Mouse (Mus musculus) intestine, embryonic 15.5 days (tissue): ENCODE data around the gene Hist1h3f. TPM values are rescaled to one million over a fixed set of nuclear protein-coding genes. Genes with fewer than 3 reads are reported as not detected.
"Not testable (repeated sequence)": the region's sequence is repeated elsewhere in the genome, so short reads cannot be mapped to it uniquely, and the experiment has no call there.

Experiments
- ATAC-seq: fragments of 200-750 bp; cut with Nextera tagmentation; 2 replicates; pipeline ENCODE4 v1.8.0; 2017; ENCODE audit warnings: moderate TSS enrichment, moderate library complexity
- H3K27ac ChIP-seq: fragments of 300-500 bp; sonication (generic); 2 replicates; pipeline ENCODE4 v1.5.1; 2015; ENCODE audit warnings: mild to moderate bottlenecking, inconsistent platforms
- H3K27me3 ChIP-seq: fragments of 300-500 bp; sonication (generic); replicated peaks from 2 replicates; pipeline ENCODE4 v1.6.1; 2015; ENCODE audit warnings: inconsistent platforms
- H3K36me3 ChIP-seq: fragments of 300-500 bp; sonication (generic); 2 replicates; pipeline ENCODE4 v1.6.1; 2015; ENCODE audit warnings: inconsistent platforms
- H3K4me1 ChIP-seq: fragments of 300-500 bp; sonication (generic); replicated peaks from 2 replicates; pipeline ENCODE4 v1.6.1; 2015; ENCODE audit warnings: inconsistent platforms
- H3K4me2 ChIP-seq: fragments of 300-500 bp; sonication (generic); replicated peaks from 2 replicates; pipeline ENCODE4 v1.6.1; 2015; ENCODE audit warnings: mild to moderate bottlenecking, inconsistent platforms
- H3K4me3 ChIP-seq: fragments of 300-500 bp; sonication (generic); replicated peaks from 2 replicates; pipeline ENCODE4 v1.5.1; 2015; ENCODE audit warnings: inconsistent platforms
- H3K9ac ChIP-seq: fragments of 300-500 bp; sonication (generic); 2 replicates; pipeline ENCODE4 v1.6.1; 2015; ENCODE audit warnings: inconsistent platforms
- H3K9me3 ChIP-seq: fragments of 300-500 bp; sonication (generic); 2 replicates; pipeline ENCODE4 v1.6.1; 2016; ENCODE audit warnings: inconsistent platforms
- WGBS: fragments of 180-500 bp; shearing (Covaris S2); methylation state at CpG from one replicate; pipeline ENCODE4 v1.1.7; 2015; 5-methylcytosine and 5-hydroxymethylcytosine counted together
- polyA plus RNA-seq: library from polyadenylated mRNA; unstranded; fragments of >200 nt; fragmentation: Nextera tagmentation; extraction: Ambion mirVana; gene quantifications from 2 replicates; pipeline ENCODE4 v1.2.1, GENCODE M21; 2015

The Hist1h3f gene
- polyA plus RNA-seq, 1 experiment from 2014 or later = 0.97 TPM

DNA sequence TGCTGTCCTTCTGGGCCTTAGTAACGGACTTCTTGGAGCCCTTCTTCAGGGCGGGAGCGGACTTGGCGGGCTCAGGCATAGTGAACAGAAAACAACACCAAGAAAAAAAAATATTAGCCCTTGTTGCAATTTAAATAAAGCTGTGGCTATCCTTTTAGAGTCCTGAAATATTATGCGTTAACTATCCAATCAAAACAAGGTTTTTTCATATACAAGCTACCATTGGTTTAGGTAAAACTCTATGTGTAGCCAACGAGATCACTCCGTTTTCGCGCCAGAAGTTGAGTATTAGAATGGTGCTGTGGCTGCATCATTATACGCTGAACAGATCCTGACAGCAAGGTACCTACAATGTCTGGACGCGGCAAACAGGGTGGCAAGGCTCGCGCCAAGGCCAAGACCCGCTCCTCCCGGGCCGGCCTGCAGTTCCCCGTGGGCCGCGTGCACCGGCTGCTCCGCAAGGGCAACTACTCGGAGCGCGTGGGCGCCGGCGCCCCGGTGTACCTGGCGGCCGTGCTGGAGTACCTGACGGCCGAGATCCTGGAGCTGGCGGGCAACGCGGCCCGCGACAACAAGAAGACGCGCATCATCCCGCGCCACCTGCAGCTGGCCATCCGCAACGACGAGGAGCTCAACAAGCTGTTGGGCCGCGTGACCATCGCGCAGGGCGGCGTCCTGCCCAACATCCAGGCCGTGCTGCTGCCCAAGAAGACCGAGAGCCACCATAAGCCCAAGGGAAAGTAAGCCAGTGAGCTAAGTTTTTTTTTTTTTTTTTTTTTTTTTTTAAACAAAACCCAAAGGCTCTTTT lies 10.1 kb upstream of the Hist1h3f start, which contains the start of gene Hist1h2af:
Gene Hist1h2af (plus strand): TSS at position 347 of the 808 bp plus-strand sequence.
- Histone ChIP-seq H3K4me1 (peaks cover 15% of the 10 kb centered on the region), H3K4me3 (peak within 1 kb of the TSS; percentile 50), H3K27ac (peak within 1 kb of the TSS; percentile 93), H3K9ac (peak within 1 kb of the TSS; percentile 41), H3K4me2 (peak within 1 kb of the TSS; percentile 69)
- under 1% methylated on average over 27 of the region's 53 CpGs for WGBS
- not testable (repeated sequence) for H3K9me3 ChIP-seq, H3K27me3 ChIP-seq, H3K36me3 ChIP-seq
- ATAC-seq = peak; percentile 57

- Histone ChIP-seq H3K4me1 (peaks cover 15% of the 10 kb centered on the region), H3K4me3 (peak overlapping the region; percentile 50), H3K9ac (peak overlapping the region; percentile 31), H3K4me2 (peak overlapping the region; percentile 69), H3K27me3 (no peaks in the 10 kb centered on the region), H3K36me3 (no peaks in the 10 kb centered on the region), H3K9me3 (no peaks in the 10 kb centered on the region), H3K27ac (peak overlapping the region; percentile 93)
- peak; percentile 32 for ATAC-seq
- WGBS = under 1% methylated on average over 15 of the region's 15 CpGs
These were observed 9.3 kb upstream of the Hist1h3f start for GRCm38 (mm10) chr13:23534368-23535131.

DNA sequence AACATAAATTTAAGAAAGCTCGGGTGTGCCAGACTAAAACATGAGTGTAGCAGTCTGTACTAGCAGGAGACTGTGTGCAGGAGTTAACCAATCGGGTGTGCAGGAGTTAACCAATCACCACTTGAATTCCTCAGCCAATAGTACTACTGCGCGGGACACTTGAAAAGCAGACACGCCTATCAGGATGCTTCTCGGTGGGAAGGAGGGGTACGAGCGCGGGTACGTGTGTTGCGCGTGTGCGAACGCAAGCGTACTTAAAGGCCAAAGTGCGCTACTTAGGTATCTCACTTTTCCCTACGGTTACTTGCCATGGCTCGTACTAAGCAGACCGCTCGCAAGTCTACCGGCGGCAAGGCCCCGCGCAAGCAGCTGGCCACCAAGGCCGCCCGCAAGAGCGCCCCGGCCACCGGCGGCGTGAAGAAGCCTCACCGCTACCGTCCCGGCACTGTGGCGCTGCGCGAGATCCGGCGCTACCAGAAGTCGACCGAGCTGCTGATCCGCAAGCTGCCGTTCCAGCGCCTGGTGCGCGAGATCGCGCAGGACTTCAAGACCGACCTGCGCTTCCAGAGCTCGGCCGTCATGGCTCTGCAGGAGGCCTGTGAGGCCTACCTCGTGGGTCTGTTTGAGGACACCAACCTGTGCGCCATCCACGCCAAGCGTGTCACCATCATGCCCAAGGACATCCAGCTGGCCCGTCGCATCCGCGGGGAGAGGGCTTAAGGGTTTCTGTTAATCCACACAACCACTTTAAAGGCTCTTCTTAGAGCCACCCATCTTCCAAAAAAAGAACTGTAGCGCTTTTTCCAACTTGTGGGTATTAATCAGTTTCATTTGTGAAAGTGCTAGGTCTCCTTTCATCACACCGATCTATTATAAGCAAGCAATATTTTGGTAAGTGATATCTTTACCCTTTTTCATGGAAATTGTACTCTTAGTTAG lies 8.4 kb upstream of the Hist1h3f start, which contains the start of gene Hist1h3g:
Gene Hist1h3g (plus strand): TSS at position 286 of the 939 bp plus-strand sequence.
- under 1% methylated on average over 49 of the region's 62 CpGs for WGBS
- H3K4me2 ChIP-seq = peak within 1 kb of the TSS; percentile 69
- ATAC-seq = peak; percentile 90

DNA sequence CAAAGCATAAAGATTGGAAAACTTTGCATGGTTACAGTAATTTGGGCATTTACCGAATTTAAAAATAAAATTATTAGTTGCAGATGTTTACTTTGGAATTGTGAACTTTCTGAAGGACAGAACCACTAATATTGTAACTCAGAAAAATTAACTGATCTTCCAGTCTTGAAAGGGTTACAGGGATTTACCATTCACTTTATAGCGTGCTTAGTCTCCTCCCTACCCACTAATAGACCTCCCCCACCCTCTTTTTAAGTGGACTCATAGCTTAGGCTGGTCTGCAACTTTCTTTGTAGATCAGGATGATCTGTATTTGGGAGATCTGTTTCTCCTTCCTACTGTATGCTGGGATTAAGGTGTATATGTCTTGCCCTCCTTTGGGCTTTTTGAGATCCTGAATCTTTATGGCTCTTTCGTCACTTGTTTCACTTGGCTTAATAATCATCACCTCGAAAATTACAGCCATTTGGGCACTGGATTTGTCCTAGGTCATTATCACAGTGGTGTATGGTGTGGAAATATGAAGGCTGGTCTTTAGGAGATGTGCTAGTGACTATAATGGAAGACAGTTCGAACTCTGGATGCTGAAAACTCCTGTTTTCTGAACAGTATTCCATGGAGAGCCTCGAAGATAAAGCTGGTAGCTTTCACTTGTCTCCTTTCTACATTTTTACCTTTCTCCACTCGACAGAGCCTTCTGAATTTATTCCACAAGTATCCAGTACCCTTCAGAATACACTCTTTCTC lies 7.6 kb upstream of the Hist1h3f start:
- Histone ChIP-seq H3K27me3 (no peaks in the 10 kb centered on the region), H3K27ac (peak overlapping the region; percentile 27), H3K9ac (peak overlapping the region; percentile 42), H3K36me3 (no peaks in the 10 kb centered on the region), H3K4me2 (peak overlapping the region; percentile 69), H3K4me1 (peaks cover 17% of the 10 kb centered on the region), H3K4me3 (peak overlapping the region; percentile 50), H3K9me3 (no peaks in the 10 kb centered on the region)
- ATAC-seq = no peak
- WGBS = 14% methylated on average over 7 of the region's 7 CpGs

More for the DNA sequence above, 8.4 kb upstream of the Hist1h3f start, which contains the start of gene Hist1h3g:
- H3K4me3 ChIP-seq = peak within 1 kb of the TSS; percentile 50
- peak within 1 kb of the TSS; percentile 53 for H3K9ac ChIP-seq
- peak within 1 kb of the TSS; percentile 93 for H3K27ac ChIP-seq
- H3K4me1 ChIP-seq = peaks cover 15% of the 10 kb centered on the region
- not testable (repeated sequence) for H3K27me3 ChIP-seq, H3K36me3 ChIP-seq, H3K9me3 ChIP-seq

DNA sequence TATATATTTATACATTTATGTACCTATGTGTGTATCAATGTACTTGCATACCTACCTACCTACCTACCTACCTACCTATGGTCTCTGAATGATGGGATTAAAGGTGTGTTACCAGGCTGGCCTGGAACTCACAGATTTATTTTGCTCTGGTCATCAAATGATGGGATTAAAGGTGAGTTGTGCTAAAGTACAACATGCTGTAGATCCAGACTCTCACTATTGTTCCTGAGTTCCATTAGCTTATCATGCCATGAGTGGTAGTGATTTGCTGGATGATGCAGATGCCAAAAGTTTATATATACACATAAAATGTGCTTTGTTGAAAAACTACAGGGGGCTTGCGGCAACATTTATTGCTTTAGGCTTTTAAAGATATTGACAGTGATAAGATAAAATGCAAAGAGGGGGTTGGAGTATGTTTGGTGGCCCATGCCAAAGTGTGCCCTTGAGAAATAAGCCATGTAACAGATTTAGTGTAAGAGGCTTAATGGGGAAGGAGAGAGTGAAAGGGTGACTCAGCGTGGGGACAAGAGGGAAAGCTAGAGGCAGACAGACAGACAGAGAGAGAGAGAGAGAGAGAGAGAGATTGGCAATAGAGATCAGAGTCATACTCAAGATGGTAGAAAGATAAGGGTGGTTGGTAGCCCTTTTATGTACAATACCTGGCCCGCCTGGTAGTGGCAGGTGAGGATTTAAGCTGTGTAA lies 6.7 kb upstream of the Hist1h3f start:
- no peak for ATAC-seq
- H3K27me3 ChIP-seq = no peaks in the 10 kb centered on the region
- peak overlapping the region; percentile 69; the same call in 1 of the 2 replicates for H3K4me2 ChIP-seq
- no peak overlapping the region for H3K9ac ChIP-seq
- peaks cover 16% of the 10 kb centered on the region for H3K4me1 ChIP-seq
- no peaks in the 10 kb centered on the region for H3K9me3 ChIP-seq
- H3K36me3 ChIP-seq = no peaks in the 10 kb centered on the region
- no peak overlapping the region for H3K4me3 ChIP-seq
- 69% methylated on average over 3 of the region's 3 CpGs for WGBS
- no peak overlapping the region for H3K27ac ChIP-seq

DNA sequence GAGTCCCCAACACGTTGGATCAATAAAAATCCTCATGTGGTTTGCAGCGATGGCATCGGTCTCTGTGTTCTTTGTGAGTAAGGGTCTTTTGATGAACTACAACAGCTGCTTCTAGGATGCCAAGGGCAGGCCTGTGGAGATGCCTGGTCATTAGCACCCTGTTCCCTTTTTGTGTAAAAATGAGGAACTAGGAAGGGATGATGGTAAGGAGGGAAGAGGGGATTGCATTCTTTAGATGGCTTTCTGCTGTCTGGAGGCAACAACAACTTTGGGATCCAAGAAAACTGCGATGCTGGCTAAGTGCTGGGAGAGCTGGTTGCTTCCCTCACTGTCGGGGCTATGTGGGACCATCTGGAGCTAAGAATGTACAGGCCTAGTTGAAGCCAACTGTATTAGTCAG lies 5.6 kb upstream of the Hist1h3f start:
- 73% methylated on average over 5 of the region's 5 CpGs for WGBS
- Histone ChIP-seq H3K36me3 (no peaks in the 10 kb centered on the region), H3K4me3 (no peak overlapping the region), H3K4me2 (no peak overlapping the region), H3K27me3 (no peaks in the 10 kb centered on the region), H3K9me3 (no peaks in the 10 kb centered on the region), H3K27ac (no peak overlapping the region), H3K9ac (no peak overlapping the region), H3K4me1 (0 out of 2 replicates have a peak, but pooled peaks cover 7% of the 10 kb centered on the region)
- no peak for ATAC-seq

GRCm38 (mm10) chr13:23539821-23540220 lies 4.0 kb upstream of the Hist1h3f start:
- not testable (repeated sequence) for H3K4me2 ChIP-seq, H3K36me3 ChIP-seq, H3K27ac ChIP-seq, H3K9ac ChIP-seq, H3K4me3 ChIP-seq, H3K4me1 ChIP-seq, H3K9me3 ChIP-seq, ATAC-seq, H3K27me3 ChIP-seq
- WGBS = 59% methylated on average over 1 of the region's 1 CpGs

DNA sequence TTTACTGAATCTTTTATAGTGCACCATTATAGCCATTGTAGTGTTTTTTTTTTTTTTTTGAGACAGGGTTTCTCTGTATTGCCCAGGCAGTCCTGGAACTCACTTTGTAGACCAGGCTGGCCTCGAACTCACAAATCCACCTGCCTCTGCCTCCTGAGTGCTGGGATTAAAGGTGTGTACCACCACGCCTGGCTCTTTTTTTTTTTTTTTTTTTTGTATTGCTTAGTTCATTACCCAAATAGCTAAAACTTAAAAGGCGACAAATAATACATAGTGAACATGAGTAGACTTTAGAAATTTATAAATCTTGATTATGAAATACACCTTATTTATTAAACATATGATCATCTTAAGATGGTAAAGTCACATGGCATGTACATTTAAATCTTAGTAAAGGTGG lies 2.4 kb upstream of the Hist1h3f start:
- H3K4me2 ChIP-seq = no peak overlapping the region
- no peak for ATAC-seq

GRCm38 (mm10) chr13:23542225-23542980 lies 1.4 kb upstream of the Hist1h3f start:
- H3K4me3 ChIP-seq = peak overlapping the region; percentile 44
- not testable (repeated sequence) for H3K4me1 ChIP-seq, H3K9me3 ChIP-seq, H3K36me3 ChIP-seq, H3K27me3 ChIP-seq, ATAC-seq
- H3K27ac ChIP-seq = peak overlapping the region; percentile 86
- H3K9ac ChIP-seq = peak overlapping the region; percentile 45
- peak overlapping the region; percentile 67 for H3K4me2 ChIP-seq
- 12% methylated on average over 3 of the region's 3 CpGs for WGBS

More for the DNA sequence above, 2.4 kb upstream of the Hist1h3f start:
- WGBS = 85% methylated on average over 3 of the region's 3 CpGs
- no peaks in the 10 kb centered on the region for H3K27me3 ChIP-seq
- H3K27ac ChIP-seq = no peak overlapping the region
- H3K4me3 ChIP-seq = no peak overlapping the region
- no peaks in the 10 kb centered on the region for H3K9me3 ChIP-seq
- no peaks in the 10 kb centered on the region for H3K36me3 ChIP-seq
- 0 out of 2 replicates have a peak, but pooled peaks cover 3% of the 10 kb centered on the region for H3K4me1 ChIP-seq
- no peak overlapping the region for H3K9ac ChIP-seq

DNA sequence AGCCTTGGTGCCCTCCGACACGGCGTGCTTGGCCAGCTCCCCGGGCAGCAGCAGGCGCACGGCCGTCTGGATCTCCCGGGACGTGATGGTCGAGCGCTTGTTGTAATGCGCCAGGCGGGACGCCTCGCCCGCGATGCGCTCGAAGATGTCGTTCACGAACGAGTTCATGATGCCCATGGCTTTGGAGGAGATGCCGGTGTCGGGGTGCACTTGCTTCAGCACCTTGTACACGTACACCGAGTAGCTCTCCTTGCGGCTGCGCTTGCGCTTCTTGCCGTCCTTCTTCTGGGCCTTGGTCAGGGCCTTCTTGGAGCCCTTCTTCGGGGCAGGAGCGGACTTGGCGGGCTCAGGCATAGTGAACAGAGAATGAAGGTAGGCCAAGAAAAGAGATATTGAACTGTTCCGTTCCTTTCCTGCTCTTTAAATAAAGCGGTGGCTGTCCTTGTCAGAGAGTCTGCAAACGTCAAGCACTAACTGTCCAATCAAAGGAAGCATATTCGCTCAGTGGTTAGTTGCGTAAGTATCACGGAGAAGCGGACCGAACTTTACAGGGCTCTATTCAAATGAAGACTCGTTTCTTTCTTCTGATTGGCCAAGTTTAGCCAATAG lies 749 bp upstream of the Hist1h3f start, which contains the start of gene Hist1h2bh:
Gene Hist1h2bh (minus strand): TSS at position 394 of the 609 bp plus-strand sequence.
- not testable (repeated sequence) for H3K27me3 ChIP-seq, H3K4me1 ChIP-seq, H3K9me3 ChIP-seq, H3K36me3 ChIP-seq
- peak; percentile 95 for ATAC-seq
- WGBS = under 1% methylated on average over 37 of the region's 42 CpGs
- H3K4me2 ChIP-seq = peak within 1 kb of the TSS; percentile 67
- peak within 1 kb of the TSS; percentile 45 for H3K9ac ChIP-seq
- H3K27ac ChIP-seq = peak within 1 kb of the TSS; percentile 87
- peak within 1 kb of the TSS; percentile 44 for H3K4me3 ChIP-seq
